Mouse (Mus musculus) kidney, adult 2 months (tissue): ENCODE measurements around the gene Srebf2.

Experiments
- CTCF ChIP-seq: fragments of 200-500 bp; conservative IDR thresholded peaks from 2 replicates; pipeline ENCODE4 v1.5.1; 2011; ENCODE audit warnings: low read depth, mild to moderate bottlenecking, control low read depth, low read length, moderate library complexity, mixed read lengths; ENCODE audit not compliant: insufficient read depth, insufficient read length
- POLR2A ChIP-seq: fragments of 200-500 bp; IDR thresholded peaks from one replicate; pipeline ENCODE4 v1.6.1; 2011; ENCODE audit warnings: low read depth, low read length, control low read depth

GRCm38 (mm10) chr15:82144157-82144556 lies 2.8 kb upstream of the Srebf2 start:
- TF ChIP-seq CTCF (no peak), POLR2A (no peak)
